Mouse (Mus musculus) erythroblast, embryonic 14.5 days (primary cell): ENCODE data around the gene Zcchc24.

ENCODE experiments used
- GATA1 ChIP-seq: IDR thresholded peaks from 2 replicates; pipeline ENCODE4 v1.6.1; 2012; ENCODE audit warnings: low read length, inconsistent platforms, mixed read lengths
- TAL1 ChIP-seq: IDR thresholded peaks from 3 replicates; pipeline ENCODE4 v1.6.1; 2012; ENCODE audit warnings: low read length, inconsistent platforms, mixed read lengths

GRCm38 (mm10) chr14:25816416-25816815 is 47.6 kb upstream of the Zcchc24 start:
- TF ChIP-seq TAL1 (no peak), GATA1 (no peak)
